Mouse (Mus musculus) liver, adult 2 months (tissue): ENCODE measurements around the gene Telo2. TPM values are rescaled to one million over a fixed set of nuclear protein-coding genes. Genes with fewer than 3 reads are reported as not detected.

Experiments used
- DNase-seq: peaks from one replicate; pipeline ENCODE4 v3.0.0-alpha.2; 2011; ENCODE audit warnings: low read depth, low spot score; ENCODE audit errors: extremely low read depth
- H3K27ac ChIP-seq: fragments of 200-500 bp; replicated peaks from 2 replicates; pipeline ENCODE4 v1.5.1; 2012; ENCODE audit warnings: low read depth, mild to moderate bottlenecking, control low read depth, inconsistent platforms, low read length; ENCODE audit not compliant: insufficient read depth
- H3K27me3 ChIP-seq: fragments of 200-500 bp; 2 replicates; pipeline ENCODE4 v1.6.1; 2012; ENCODE audit warnings: mild to moderate bottlenecking, moderate library complexity, low read length, inconsistent platforms; ENCODE audit not compliant: control insufficient read depth, insufficient read depth
- H3K36me3 ChIP-seq: fragments of 200-500 bp; 2 replicates; pipeline ENCODE4 v1.6.1; 2012; ENCODE audit warnings: low read length, inconsistent platforms; ENCODE audit not compliant: control insufficient read depth, insufficient read depth
- H3K4me1 ChIP-seq: fragments of 200-500 bp; 2 replicates; pipeline ENCODE4 v1.6.1; 2011; ENCODE audit warnings: low read length; ENCODE audit not compliant: control insufficient read depth, insufficient read depth
- H3K4me3 ChIP-seq: fragments of 200-500 bp; 2 replicates; pipeline ENCODE4 v1.5.1; 2011; ENCODE audit warnings: low read depth, mild to moderate bottlenecking, control low read depth, low read length, moderate library complexity; ENCODE audit not compliant: insufficient read depth
- H3K79me2 ChIP-seq: fragments of 200-500 bp; 2 replicates; pipeline ENCODE4 v1.6.1; 2012; ENCODE audit warnings: inconsistent platforms, mild to moderate bottlenecking, low read length, moderate library complexity; ENCODE audit not compliant: control insufficient read depth, insufficient read depth
- H3K9ac ChIP-seq: fragments of 200-500 bp; 2 replicates; pipeline ENCODE4 v1.6.1; 2012; ENCODE audit warnings: low read depth, mild to moderate bottlenecking, control low read depth, inconsistent platforms, low read length
- CTCF ChIP-seq: fragments of 200-500 bp; IDR thresholded peaks from 2 replicates; pipeline ENCODE4 v1.5.1; 2011; ENCODE audit warnings: low read depth, low read length, control low read depth
- POLR2A ChIP-seq: fragments of 200-500 bp; IDR thresholded peaks from 2 replicates; pipeline ENCODE4 v1.6.1; 2011; ENCODE audit warnings: low read length, control low read depth; ENCODE audit not compliant: insufficient read depth; ENCODE audit errors: extremely low read depth
- WGBS: fragments of 180-500 bp; shearing (Covaris S2); methylation state at CpG from one replicate; pipeline ENCODE4 v1.1.7; 2018; 5-methylcytosine and 5-hydroxymethylcytosine counted together
- polyA plus RNA-seq: library from polyadenylated mRNA; depleted of rRNA; stranded (reverse); fragments of >200 nt; gene quantifications from 2 replicates; pipeline ENCODE4 v1.2.3, GENCODE M21; 2012
- total RNA-seq: library from RNA; depleted of rRNA; stranded (reverse); fragments of >200 nt; gene quantifications from 2 replicates; pipeline ENCODE4 v1.2.3, GENCODE M21; 2014

Gene Telo2
- total and polyA plus RNA-seq, 2 experiments, result 3.2 to 7.3 TPM

- Histone ChIP-seq H3K79me2 (no peaks in the 10 kb centered on the region), H3K4me3 (no peak overlapping the region), H3K27ac (no peak overlapping the region), H3K9ac (no peak overlapping the region), H3K4me1 (peaks cover 2% of the 10 kb centered on the region; the same call in 1 of the 2 replicates), H3K36me3 (no peaks in the 10 kb centered on the region), H3K27me3 (no peaks in the 10 kb centered on the region)
- 35% methylated on average over 7 of the region's 7 CpGs for WGBS
- no peak for DNase-seq
- peak; percentile 60 for TF ChIP-seq CTCF
- no peak for TF ChIP-seq POLR2A
Measured at GRCm38 (mm10) chr17:25123979-25124378, 8.2 kb upstream of the Telo2 start.

- H3K4me1 ChIP-seq, result peaks cover 3% of the 10 kb centered on the region; the same call in 1 of the 2 replicates
- TF ChIP-seq CTCF (no peak), POLR2A (no peak)
- H3K79me2 ChIP-seq, result no peaks in the 10 kb centered on the region
- WGBS, result 47% methylated on average over 3 of the region's 3 CpGs
- H3K4me3 ChIP-seq, result no peak within 1 kb of the TSS
- H3K9ac ChIP-seq, result no peak within 1 kb of the TSS
- H3K27ac ChIP-seq, result no peak within 1 kb of the TSS
- DNase-seq, result no peak
- no peaks in the 10 kb centered on the region for H3K27me3 ChIP-seq
- no peaks in the 10 kb centered on the region for H3K36me3 ChIP-seq
Measured at GRCm38 (mm10) chr17:25120406-25120805, 4.6 kb upstream of the Telo2 start, which contains the start of gene Ptx4. Ptx4 (plus strand) TSS chr17:25120760.

- 48% methylated on average over 4 of the region's 4 CpGs for WGBS
- DNase-seq, result no peak
- H3K27ac ChIP-seq, result no peak overlapping the region
Measured at GRCm38 (mm10) chr17:25117263-25117662, 1.5 kb upstream of the Telo2 start.

DNA sequence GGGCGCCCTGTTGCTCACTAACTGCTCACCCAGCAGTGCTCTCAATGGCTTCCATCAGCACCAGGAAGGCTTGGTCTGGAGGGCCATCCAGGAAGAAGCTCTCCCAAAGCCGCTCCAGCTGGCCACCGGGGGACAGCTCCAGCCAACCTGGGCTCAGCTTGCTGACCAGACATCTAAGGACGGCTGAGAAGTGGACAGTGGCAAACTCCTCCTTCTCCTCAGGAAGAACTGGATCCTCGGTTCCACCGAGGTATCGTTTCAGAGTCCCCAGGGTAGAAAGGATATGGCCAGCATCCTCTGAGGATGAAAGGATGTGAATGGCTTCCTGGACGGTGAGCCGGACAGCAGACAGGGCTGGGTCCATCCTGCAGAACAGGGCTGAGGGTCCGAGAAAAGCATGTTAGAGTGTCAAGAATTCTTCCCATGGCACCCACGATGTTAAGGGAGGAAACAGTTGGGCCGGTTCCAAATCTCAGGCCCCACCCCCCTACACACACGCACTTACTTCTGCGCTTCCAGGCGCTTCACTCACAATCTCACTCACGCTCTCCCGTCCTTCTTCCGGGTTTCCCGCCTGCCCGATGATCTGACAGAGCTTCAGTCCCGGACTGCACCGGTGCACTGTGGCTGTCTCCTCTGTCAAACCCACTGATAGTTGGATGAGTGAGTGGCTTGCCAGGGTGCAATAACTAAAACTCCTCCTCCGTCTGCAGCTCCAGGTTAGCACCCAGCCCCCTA lies 690 bp downstream of the Telo2 start:
- no peaks in the 10 kb centered on the region for H3K36me3 ChIP-seq
- H3K4me3 ChIP-seq, result peak overlapping the region; percentile 58
- no peak for DNase-seq
- no peaks in the 10 kb centered on the region for H3K79me2 ChIP-seq
- peak overlapping the region; percentile 61 for H3K9ac ChIP-seq
- 14% methylated on average over 23 of the region's 23 CpGs for WGBS
- no peaks in the 10 kb centered on the region for H3K27me3 ChIP-seq
- peak overlapping the region; percentile 50 for H3K27ac ChIP-seq
- peaks cover 9% of the 10 kb centered on the region for H3K4me1 ChIP-seq
- TF ChIP-seq CTCF (no peak), POLR2A (no peak)

More at GRCm38 (mm10) chr17:25117263-25117662, 1.5 kb upstream of the Telo2 start:
- TF ChIP-seq POLR2A (no peak), CTCF (peak; percentile 57; the same call in 1 of the 2 replicates)
- Histone ChIP-seq H3K9ac (no peak overlapping the region), H3K36me3 (no peaks in the 10 kb centered on the region), H3K4me3 (no peak overlapping the region), H3K79me2 (no peaks in the 10 kb centered on the region), H3K27me3 (no peaks in the 10 kb centered on the region), H3K4me1 (peaks cover 9% of the 10 kb centered on the region)

DNA sequence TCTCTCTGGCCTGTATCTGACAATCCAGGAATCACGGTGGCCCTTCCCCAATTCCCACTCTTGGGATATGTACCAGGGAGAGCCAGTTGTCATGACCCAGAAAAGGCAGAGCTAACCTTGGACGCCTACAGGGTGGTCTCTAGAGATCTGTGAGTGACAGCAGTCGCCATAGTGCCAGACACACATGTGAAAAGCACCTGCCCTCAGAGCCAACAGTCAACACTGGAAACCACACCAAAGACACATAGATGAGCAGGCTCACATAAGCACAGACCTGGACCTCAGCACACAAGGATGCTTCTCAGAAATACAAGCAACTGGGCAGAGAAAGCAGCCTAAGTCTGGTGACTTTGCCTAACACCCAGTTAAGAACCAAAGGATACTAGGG lies 3.4 kb downstream of the Telo2 start:
- WGBS, result 85% methylated on average over 3 of the region's 3 CpGs
- no peak overlapping the region for H3K27ac ChIP-seq
- TF ChIP-seq POLR2A (no peak), CTCF (no peak)

DNA sequence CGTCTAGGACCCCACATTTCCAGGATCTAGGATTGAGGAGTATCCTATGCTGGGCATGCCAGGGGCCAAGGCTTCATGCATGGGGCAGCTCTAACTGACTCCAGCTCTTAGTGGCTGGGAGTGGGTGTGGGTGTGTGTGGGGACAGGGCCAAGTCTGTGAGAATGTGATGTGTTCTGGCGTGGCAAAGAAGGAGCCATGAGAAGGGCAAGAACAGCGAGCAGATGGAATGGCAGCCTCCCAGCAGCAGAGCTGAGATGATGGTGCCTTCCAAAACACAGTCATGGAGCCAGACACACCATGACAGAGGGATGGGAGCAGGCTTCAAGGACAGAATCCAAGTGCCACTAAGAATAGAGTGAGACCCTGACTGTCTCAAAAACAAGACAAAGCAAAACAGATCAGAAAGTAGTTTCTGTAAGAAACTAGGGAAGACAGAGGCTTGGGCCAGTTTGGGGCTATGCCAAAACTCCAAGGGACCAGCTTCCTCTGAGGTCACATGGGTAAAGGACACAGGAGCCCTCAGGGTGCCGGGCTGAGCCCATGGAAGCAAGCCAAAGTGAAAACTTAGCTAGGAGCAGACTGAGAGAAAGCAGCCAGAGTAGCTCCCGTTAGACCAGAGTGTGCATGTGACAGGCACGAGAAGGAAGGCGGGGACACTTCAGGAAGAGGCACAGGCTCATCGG lies 3.9 kb downstream of the Telo2 start:
- Histone ChIP-seq H3K27me3 (no peaks in the 10 kb centered on the region), H3K27ac (no peak overlapping the region), H3K4me3 (no peak overlapping the region), H3K36me3 (no peaks in the 10 kb centered on the region), H3K79me2 (no peaks in the 10 kb centered on the region), H3K4me1 (peaks cover 9% of the 10 kb centered on the region), H3K9ac (no peak overlapping the region)
- 78% methylated on average over 8 of the region's 8 CpGs for WGBS
- DNase-seq, result peak; percentile 15
- TF ChIP-seq POLR2A (no peak), CTCF (no peak)

More for the DNA sequence above, 3.4 kb downstream of the Telo2 start:
- Histone ChIP-seq H3K9ac (no peak overlapping the region), H3K4me1 (peaks cover 9% of the 10 kb centered on the region), H3K4me3 (no peak overlapping the region), H3K36me3 (no peaks in the 10 kb centered on the region), H3K27me3 (no peaks in the 10 kb centered on the region), H3K79me2 (no peaks in the 10 kb centered on the region)
- DNase-seq, result no peak
